Mouse (Mus musculus) lung, embryonic 14.5 days (tissue): Measurements from ENCODE around the gene Amigo1. TPM values are rescaled to one million over a fixed set of nuclear protein-coding genes. Genes with fewer than 3 reads are reported as not detected.
A peak's percentile ranks its signal among the peaks of the same experiment; 100 is the strongest.

Experiments used
- ATAC-seq: fragments of 200-750 bp; cut with Nextera tagmentation; 2 replicates; pipeline ENCODE4 v1.8.0; 2017; ENCODE audit warnings: mild to moderate bottlenecking, moderate TSS enrichment, moderate library complexity; ENCODE audit not compliant: insufficient read depth
- DNase-seq: peaks from one replicate; pipeline ENCODE4 v3.0.0-alpha.2; 2015
- H3K27ac ChIP-seq: fragments of 300-500 bp; sonication (generic); 2 replicates; pipeline ENCODE4 v1.5.1; 2014; ENCODE audit warnings: low read depth, mild to moderate bottlenecking, moderate library complexity
- H3K27me3 ChIP-seq: fragments of 300-500 bp; sonication (generic); 2 replicates; pipeline ENCODE4 v1.6.1; 2014; ENCODE audit warnings: low read length, control low read depth; ENCODE audit not compliant: insufficient read depth
- H3K36me3 ChIP-seq: fragments of 300-500 bp; sonication (generic); 2 replicates; pipeline ENCODE4 v1.6.1; 2014; ENCODE audit warnings: control low read depth; ENCODE audit not compliant: insufficient read depth
- H3K4me1 ChIP-seq: fragments of 300-500 bp; sonication (generic); 2 replicates; pipeline ENCODE4 v1.6.1; 2014; ENCODE audit warnings: antibody characterized with exemption, control low read depth; ENCODE audit not compliant: insufficient read depth
- H3K4me2 ChIP-seq: fragments of 300-500 bp; sonication (generic); 2 replicates; pipeline ENCODE4 v1.6.1; 2014; ENCODE audit warnings: mild to moderate bottlenecking
- H3K4me3 ChIP-seq: fragments of 300-500 bp; sonication (generic); 2 replicates; pipeline ENCODE4 v1.5.1; 2014; ENCODE audit warnings: low read depth, low read length
- H3K9ac ChIP-seq: fragments of 300-500 bp; sonication (generic); 2 replicates; pipeline ENCODE4 v1.6.1; 2014
- H3K9me3 ChIP-seq: fragments of 300-500 bp; sonication (generic); 2 replicates; pipeline ENCODE4 v1.6.1; 2016; ENCODE audit warnings: low read depth, low read length, control low read depth
- CTCF ChIP-seq: IDR thresholded peaks from 2 replicates; pipeline ENCODE4 v1.5.1; 2016; ENCODE audit warnings: antibody characterized with exemption, low read depth
- WGBS: fragments of 180-500 bp; shearing (Covaris S2); extraction: QIAGEN DNeasy Blood & Tissue Kit; methylation state at CpG from one replicate; pipeline ENCODE4 v1.1.7; 2014; 5-methylcytosine and 5-hydroxymethylcytosine counted together
- polyA plus RNA-seq: library from polyadenylated mRNA; unstranded; fragments of >200 nt; fragmentation: Nextera tagmentation; extraction: Ambion mirVana; gene quantifications from 2 replicates; pipeline ENCODE4 v1.2.1, GENCODE M21; 2014

Amigo1 gene
- 2.1 TPM in 2 replicates for polyA plus RNA-seq

GRCm38 (mm10) chr3:108186098-108187047 is at the start of gene Amigo1:
Amigo1 (plus strand) TSS chr3:108186335.
- DNase-seq (peak; percentile 72), ATAC-seq (peak; percentile 65)
- H3K36me3 ChIP-seq, result no peaks in the 10 kb centered on the region
- peaks cover 21% of the 10 kb centered on the region for H3K27me3 ChIP-seq
- H3K4me1 ChIP-seq, result peaks cover 2% of the 10 kb centered on the region; the same call in 1 of the 2 replicates
- H3K9ac ChIP-seq, result peak within 1 kb of the TSS; percentile 59
- H3K4me2 ChIP-seq, result peak within 1 kb of the TSS; percentile 95
- H3K9me3 ChIP-seq, result no peaks in the 10 kb centered on the region
- peak within 1 kb of the TSS; percentile 61 for H3K4me3 ChIP-seq
- H3K27ac ChIP-seq, result no peak within 1 kb of the TSS
- TF ChIP-seq CTCF, result no peak
- WGBS, result 2% methylated on average over 68 of the region's 100 CpGs

GRCm38 (mm10) chr3:108139113-108139512 is 47.0 kb upstream of the Amigo1 start:
- TF ChIP-seq CTCF, result no peak
- DNase-seq (no peak), ATAC-seq (no peak)
- H3K9ac ChIP-seq, result no peak overlapping the region
- H3K9me3 ChIP-seq, result no peaks in the 10 kb centered on the region
- H3K4me3 ChIP-seq, result no peak overlapping the region
- no peak overlapping the region for H3K4me2 ChIP-seq
- H3K36me3 ChIP-seq, result peaks cover 10% of the 10 kb centered on the region; the same call in 1 of the 2 replicates
- H3K4me1 ChIP-seq, result no peaks in the 10 kb centered on the region
- WGBS, result 68% methylated on average over 1 of the region's 1 CpGs
- H3K27me3 ChIP-seq, result no peaks in the 10 kb centered on the region
- H3K27ac ChIP-seq, result no peak overlapping the region

- peaks cover 7% of the 10 kb centered on the region; the same call in 1 of the 2 replicates for H3K4me1 ChIP-seq
- peaks cover 10% of the 10 kb centered on the region; the same call in 1 of the 2 replicates for H3K36me3 ChIP-seq
- H3K27me3 ChIP-seq, result no peaks in the 10 kb centered on the region
- WGBS, result 79% methylated on average over 4 of the region's 4 CpGs
- no peak overlapping the region for H3K9ac ChIP-seq
- DNase-seq (no peak), ATAC-seq (no peak)
- H3K4me3 ChIP-seq, result no peak overlapping the region
- H3K27ac ChIP-seq, result no peak overlapping the region
- no peak overlapping the region for H3K4me2 ChIP-seq
- H3K9me3 ChIP-seq, result no peaks in the 10 kb centered on the region
- no peak for TF ChIP-seq CTCF
Measured at GRCm38 (mm10) chr3:108140786-108141185, 45.3 kb upstream of the Amigo1 start.

- peak within 1 kb of the TSS; percentile 93 for H3K9ac ChIP-seq
- H3K4me2 ChIP-seq, result peak within 1 kb of the TSS; percentile 90
- ATAC-seq (peak; percentile 96), DNase-seq (peak; percentile 97)
- TF ChIP-seq CTCF, result peak; percentile 37; the same call in 1 of the 2 replicates
- H3K27me3 ChIP-seq, result no peaks in the 10 kb centered on the region
- 0 out of 2 replicates have a peak, but pooled peaks cover 3% of the 10 kb centered on the region for H3K36me3 ChIP-seq
- peak within 1 kb of the TSS; percentile 99 for H3K4me3 ChIP-seq
- peak within 1 kb of the TSS; percentile 92 for H3K27ac ChIP-seq
- H3K4me1 ChIP-seq, result peaks cover 7% of the 10 kb centered on the region; the same call in 1 of the 2 replicates
- under 1% methylated on average over 63 of the region's 63 CpGs for whole genome bisulfite sequencing
- H3K9me3 ChIP-seq, result no peaks in the 10 kb centered on the region
Measured at GRCm38 (mm10) chr3:108145534-108146445, 40.3 kb upstream of the Amigo1 start, which contains the start of gene Gnai3. Gnai3 (minus strand) TSS chr3:108146146.

GRCm38 (mm10) chr3:108146671-108147070 is 39.5 kb upstream of the Amigo1 start:
- WGBS, result 54% methylated on average over 5 of the region's 5 CpGs
- no peak overlapping the region; the same call in 1 of the 2 replicates for H3K27ac ChIP-seq
- no peaks in the 10 kb centered on the region for H3K9me3 ChIP-seq
- no peak for TF ChIP-seq CTCF
- no peaks in the 10 kb centered on the region for H3K27me3 ChIP-seq
- peaks cover 7% of the 10 kb centered on the region; the same call in 1 of the 2 replicates for H3K4me1 ChIP-seq
- H3K9ac ChIP-seq, result peak overlapping the region; percentile 93
- ATAC-seq, result no peak
- no peaks in the 10 kb centered on the region for H3K36me3 ChIP-seq
- H3K4me3 ChIP-seq, result peak overlapping the region; percentile 99
- H3K4me2 ChIP-seq, result peak overlapping the region; percentile 90
- no peak for DNase-seq

- peak overlapping the region; percentile 4; the same call in 1 of the 2 replicates for H3K4me2 ChIP-seq
- no peak overlapping the region for H3K9ac ChIP-seq
- H3K27me3 ChIP-seq, result no peaks in the 10 kb centered on the region
- H3K4me3 ChIP-seq, result no peak overlapping the region
- ATAC-seq (peak; percentile 53; the same call in 1 of the 2 replicates), DNase-seq (peak; percentile 95)
- no peaks in the 10 kb centered on the region for H3K9me3 ChIP-seq
- no peaks in the 10 kb centered on the region for H3K36me3 ChIP-seq
- no peak overlapping the region; the same call in 1 of the 2 replicates for H3K27ac ChIP-seq
- peaks cover 7% of the 10 kb centered on the region; the same call in 1 of the 2 replicates for H3K4me1 ChIP-seq
- WGBS, result 65% methylated on average over 11 of the region's 11 CpGs
- peak; percentile 95 for TF ChIP-seq CTCF
Measured at GRCm38 (mm10) chr3:108147386-108148235, 38.5 kb upstream of the Amigo1 start.
